Mouse (Mus musculus) embryonic facial prominence, embryonic 11.5 days (tissue): Measurements from ENCODE around the gene Uty. TPM values are rescaled to one million over a fixed set of nuclear protein-coding genes. Genes with fewer than 3 reads are reported as not detected.

Source experiments
- ATAC-seq: fragments of 200-750 bp; cut with Nextera tagmentation; replicated peaks from 2 replicates; pipeline ENCODE4 v1.8.0; 2017; ENCODE audit warnings: low read depth; ENCODE audit not compliant: insufficient number of reproducible peaks, low FRiP score, low TSS enrichment
- DNase-seq: peaks from one replicate; pipeline ENCODE4 v3.0.0-alpha.2; 2015; ENCODE audit warnings: low spot score
- H3K27ac ChIP-seq: fragments of 300-500 bp; sonication (generic); replicated peaks from 2 replicates; pipeline ENCODE4 v1.5.1; 2014; ENCODE audit warnings: mild to moderate bottlenecking, low read depth, low read length, control low read depth
- H3K27me3 ChIP-seq: fragments of 300-500 bp; sonication (generic); 2 replicates; pipeline ENCODE4 v1.6.1; 2014; ENCODE audit warnings: mild to moderate bottlenecking, low read length, moderate library complexity, mixed read lengths; ENCODE audit not compliant: control insufficient read depth, insufficient read depth
- H3K36me3 ChIP-seq: fragments of 300-500 bp; sonication (generic); replicated peaks from 2 replicates; pipeline ENCODE4 v1.6.1; 2014; ENCODE audit warnings: low read depth, mild to moderate bottlenecking, low read length, moderate library complexity, mixed read lengths; ENCODE audit not compliant: control insufficient read depth, insufficient read depth
- H3K4me1 ChIP-seq: fragments of 300-500 bp; sonication (generic); 2 replicates; pipeline ENCODE4 v1.6.1; 2014; ENCODE audit warnings: low read length, mixed read lengths; ENCODE audit not compliant: control insufficient read depth, insufficient read depth
- H3K4me2 ChIP-seq: fragments of 300-500 bp; sonication (generic); 2 replicates; pipeline ENCODE4 v1.6.1; 2014; ENCODE audit warnings: low read depth, mild to moderate bottlenecking, control low read depth, low read length, moderate library complexity
- H3K4me3 ChIP-seq: fragments of 300-500 bp; sonication (generic); 2 replicates; pipeline ENCODE4 v1.5.1; 2014; ENCODE audit warnings: low read depth, low read length, control low read depth
- H3K9ac ChIP-seq: fragments of 300-500 bp; sonication (generic); replicated peaks from 2 replicates; pipeline ENCODE4 v1.6.1; 2014; ENCODE audit warnings: mild to moderate bottlenecking, control low read depth, low read length
- H3K9me3 ChIP-seq: fragments of 300-500 bp; sonication (generic); replicated peaks from 2 replicates; pipeline ENCODE4 v1.6.1; 2016; ENCODE audit warnings: mild to moderate bottlenecking, low read length, inconsistent platforms, mixed read lengths; ENCODE audit not compliant: control insufficient read depth
- WGBS: fragments of 180-500 bp; shearing (Covaris S2); extraction: QIAGEN DNeasy Blood & Tissue Kit; methylation state at CpG from one replicate; pipeline ENCODE4 v1.1.7; 2014; 5-methylcytosine and 5-hydroxymethylcytosine counted together
- polyA plus RNA-seq: library from polyadenylated mRNA; unstranded; fragments of >200 nt; fragmentation: Nextera tagmentation; extraction: Ambion mirVana; gene quantifications from 2 replicates; pipeline ENCODE4 v1.2.1, GENCODE M21; 2014

Gene Uty
- polyA plus RNA-seq = 10.1 and 14.2 TPM in 2 replicates

DNA sequence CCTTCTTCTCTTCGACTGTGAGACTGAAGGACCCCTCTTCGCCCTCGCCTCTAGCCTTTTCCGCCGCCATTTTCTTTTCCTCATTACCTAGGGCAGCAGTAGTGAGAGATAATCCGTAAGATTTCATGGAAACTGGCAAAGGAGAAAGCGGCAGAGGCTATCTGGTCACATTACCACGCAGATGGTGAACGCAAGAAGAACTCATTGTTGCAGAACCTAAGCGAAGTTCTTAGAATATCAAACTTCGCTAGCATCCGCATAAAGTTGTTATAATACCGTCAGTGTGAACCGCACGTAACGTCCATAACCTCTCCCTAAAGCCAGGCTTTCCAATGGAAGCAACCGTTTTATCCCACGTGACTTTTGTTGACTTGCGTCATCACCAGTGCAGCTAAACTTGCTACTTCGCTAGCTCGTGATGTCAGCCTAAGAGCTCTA lies at the start of gene Uty:
Gene Uty, minus strand, starts transcription at position 334 of the 438 bp plus-strand sequence.
- H3K4me3 ChIP-seq = peak within 1 kb of the TSS; percentile 36
- H3K9me3 ChIP-seq = no peaks in the 10 kb centered on the region
- H3K27ac ChIP-seq = 0 out of 2 replicates have a peak within 1 kb of the TSS, but pooled peaks have one; percentile 47
- no peak within 1 kb of the TSS; the same call in 1 of the 2 replicates for H3K4me2 ChIP-seq
- ATAC-seq (peak; percentile 86), DNase-seq (peak; percentile 77)
- H3K36me3 ChIP-seq = no peaks in the 10 kb centered on the region
- H3K9ac ChIP-seq = peak within 1 kb of the TSS; percentile 59
- no peaks in the 10 kb centered on the region for H3K27me3 ChIP-seq
- H3K4me1 ChIP-seq = no peaks in the 10 kb centered on the region
- 0% methylated on average over 14 of the region's 21 CpGs for WGBS

DNA sequence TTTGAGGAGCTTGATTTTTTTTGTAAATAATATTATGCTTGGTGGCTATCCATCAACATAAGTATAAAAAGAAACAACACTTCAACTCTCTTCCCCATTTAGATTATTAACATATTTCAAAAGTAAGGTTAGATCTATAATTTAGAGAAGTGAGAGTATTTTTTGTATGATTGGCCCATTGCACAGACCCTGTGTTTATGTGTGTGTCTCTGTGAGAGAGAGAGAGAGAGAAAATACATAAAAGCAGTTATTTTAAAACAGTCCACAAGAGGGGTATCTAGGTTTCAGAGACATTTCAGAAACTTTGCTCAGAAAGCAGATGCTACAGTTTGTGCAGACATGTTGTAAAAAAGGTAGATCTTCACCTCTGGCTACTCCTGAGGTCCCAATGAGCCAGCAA lies 48.1 kb upstream of the Uty start:
- H3K9ac ChIP-seq = no peak overlapping the region
- H3K27ac ChIP-seq = no peak overlapping the region
- H3K4me1 ChIP-seq = no peaks in the 10 kb centered on the region
- H3K4me2 ChIP-seq = no peak overlapping the region
- no peaks in the 10 kb centered on the region for H3K9me3 ChIP-seq
- H3K4me3 ChIP-seq = no peak overlapping the region
- no peaks in the 10 kb centered on the region for H3K27me3 ChIP-seq
- H3K36me3 ChIP-seq = no peaks in the 10 kb centered on the region
- ATAC-seq (no peak), DNase-seq (no peak)

DNA sequence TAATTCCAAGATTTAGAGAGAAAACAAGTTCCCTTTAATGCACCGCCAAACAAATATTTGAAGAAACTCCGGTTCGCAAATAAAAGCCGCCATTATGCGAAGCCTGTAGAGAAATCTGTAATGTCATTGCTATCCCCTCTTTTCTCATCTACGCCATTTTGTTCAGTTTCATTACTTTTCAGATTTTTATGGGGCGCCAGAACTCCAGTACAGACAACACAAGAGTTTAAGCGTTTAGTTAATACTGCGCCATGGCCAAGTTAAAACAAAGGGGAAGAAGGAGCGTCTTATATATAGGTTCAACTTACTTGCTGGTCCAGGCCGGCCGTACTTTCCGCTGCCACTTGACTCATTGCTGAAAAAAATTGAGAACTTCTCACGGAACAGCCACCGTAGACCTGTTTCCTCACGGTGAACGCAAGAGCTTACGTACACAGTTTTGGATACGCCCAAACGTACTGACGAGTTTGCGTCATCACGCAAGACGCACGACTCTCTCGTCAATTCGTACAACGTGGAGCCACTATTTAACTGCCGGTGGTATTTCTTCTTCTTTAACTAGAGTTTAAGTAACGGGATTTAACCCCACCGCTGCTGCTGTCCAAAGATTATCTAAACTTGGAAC lies 40.7 kb upstream of the Uty start, which contains the start of gene Ddx3y:
Gene Ddx3y, minus strand, starts transcription at position 459 of the 625 bp plus-strand sequence.
- WGBS = 2% methylated on average over 30 of the region's 31 CpGs
- Histone ChIP-seq H3K9me3 (no peaks in the 10 kb centered on the region), H3K9ac (peak within 1 kb of the TSS; percentile 41), H3K4me2 (no peak within 1 kb of the TSS), H3K27me3 (no peaks in the 10 kb centered on the region), H3K36me3 (no peaks in the 10 kb centered on the region), H3K27ac (no peak within 1 kb of the TSS), H3K4me1 (no peaks in the 10 kb centered on the region), H3K4me3 (peak within 1 kb of the TSS; percentile 33)
- DNase-seq (peak; percentile 78), ATAC-seq (peak; percentile 83)

DNA sequence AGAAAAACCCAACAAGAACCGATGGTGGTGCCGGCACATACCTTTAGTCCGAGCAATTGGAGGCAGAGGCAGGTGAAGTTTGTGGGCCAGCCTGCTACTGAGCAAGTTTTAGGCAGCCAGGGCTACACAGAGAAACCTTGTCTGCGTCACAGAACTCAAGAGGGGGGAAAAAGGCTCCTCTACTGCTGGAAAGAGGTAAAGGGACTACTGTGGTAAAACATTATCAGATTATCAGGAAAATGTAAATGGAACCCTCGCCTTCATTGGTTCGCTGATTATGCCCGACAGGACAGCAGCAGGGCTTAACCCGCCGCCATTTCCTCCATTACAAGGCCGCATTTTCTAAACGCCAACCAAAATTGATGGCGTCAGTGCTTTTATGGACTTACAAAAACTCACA lies 40.2 kb upstream of the Uty start:
- Histone ChIP-seq H3K9me3 (no peaks in the 10 kb centered on the region), H3K4me2 (no peak overlapping the region), H3K36me3 (no peaks in the 10 kb centered on the region), H3K27ac (no peak overlapping the region), H3K4me1 (no peaks in the 10 kb centered on the region), H3K4me3 (peak overlapping the region; percentile 33), H3K27me3 (no peaks in the 10 kb centered on the region), H3K9ac (peak overlapping the region; percentile 41)
- DNase-seq = peak; percentile 9
- no peak for ATAC-seq
- 7% methylated on average over 5 of the region's 12 CpGs for WGBS

DNA sequence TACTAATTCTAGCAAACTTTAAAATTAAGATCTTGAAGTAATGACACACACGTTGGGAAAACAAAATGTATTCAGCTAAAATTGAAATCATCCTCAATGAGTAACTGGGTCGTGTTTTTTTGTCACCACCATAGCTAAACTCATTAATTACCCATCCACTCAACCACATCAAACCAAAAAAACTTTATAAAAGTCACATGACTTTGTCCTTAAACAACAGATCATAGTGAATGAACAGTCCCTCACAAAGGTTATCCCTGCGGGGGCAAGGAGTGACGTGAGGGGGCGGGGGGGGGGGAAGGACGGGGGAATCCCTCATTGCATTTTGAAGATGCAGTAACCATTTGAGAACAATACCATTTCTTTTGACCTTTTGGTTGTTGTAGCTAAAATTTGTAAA lies 558 bp upstream of the Uty start:
- no peak for ATAC-seq
- no peaks in the 10 kb centered on the region for H3K4me1 ChIP-seq
- 65% methylated on average over 6 of the region's 6 CpGs for WGBS
- H3K36me3 ChIP-seq = no peaks in the 10 kb centered on the region
- H3K4me2 ChIP-seq = no peak overlapping the region
- H3K9me3 ChIP-seq = no peaks in the 10 kb centered on the region
- H3K27me3 ChIP-seq = no peaks in the 10 kb centered on the region
- no peak for DNase-seq
- H3K27ac ChIP-seq = no peak overlapping the region
- no peak overlapping the region for H3K9ac ChIP-seq
- no peak overlapping the region for H3K4me3 ChIP-seq

DNA sequence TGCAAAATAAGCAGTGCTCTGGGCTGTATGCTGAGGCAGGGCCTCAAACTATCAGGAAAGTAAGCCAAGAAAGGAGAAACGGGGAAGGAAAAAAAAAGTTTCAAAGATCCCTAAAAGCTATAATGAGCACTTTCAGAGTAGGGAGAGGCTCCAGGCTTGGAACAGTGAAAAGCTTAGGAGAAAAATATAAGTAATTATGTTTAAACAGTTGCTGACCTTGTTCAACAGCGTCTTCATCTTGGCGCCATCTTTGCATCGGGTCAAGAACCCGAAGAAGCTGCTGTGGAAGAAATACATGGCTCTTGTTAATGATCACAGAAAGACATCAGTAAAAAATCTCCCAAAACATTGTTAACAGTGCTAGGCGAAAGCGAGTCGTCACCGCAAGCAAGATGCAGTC lies 619 bp downstream of the Uty start:
- H3K9ac ChIP-seq = peak overlapping the region; percentile 59
- DNase-seq (peak; percentile 0), ATAC-seq (no peak)
- no peak overlapping the region; the same call in 1 of the 2 replicates for H3K4me2 ChIP-seq
- peak overlapping the region; percentile 36 for H3K4me3 ChIP-seq
- no peaks in the 10 kb centered on the region for H3K4me1 ChIP-seq
- H3K9me3 ChIP-seq = no peaks in the 10 kb centered on the region
- H3K27ac ChIP-seq = 0 out of 2 replicates have a peak overlapping the region, but pooled peaks have one; percentile 47
- H3K27me3 ChIP-seq = no peaks in the 10 kb centered on the region
- 0% methylated on average over 9 of the region's 9 CpGs for WGBS
- no peaks in the 10 kb centered on the region for H3K36me3 ChIP-seq

DNA sequence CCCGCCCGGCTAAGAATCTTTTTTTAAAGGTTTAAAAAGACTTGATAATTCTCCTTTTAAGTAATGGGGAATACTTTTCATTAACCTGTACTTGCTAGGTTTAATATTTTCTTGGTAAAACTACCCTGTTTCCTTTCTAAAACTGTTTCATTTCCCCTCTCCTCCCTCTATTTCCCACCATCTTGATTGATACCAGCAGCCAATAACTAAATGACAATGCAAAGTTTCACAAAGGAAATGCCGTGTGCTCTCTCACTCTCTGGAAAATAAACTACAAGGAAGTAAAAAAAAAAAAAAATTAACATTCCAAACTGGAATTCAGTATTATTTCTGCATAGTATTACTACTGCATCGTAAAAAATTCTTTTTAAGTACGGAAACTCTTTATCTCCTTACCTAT lies 1.1 kb downstream of the Uty start:
- H3K27me3 ChIP-seq = no peaks in the 10 kb centered on the region
- DNase-seq (no peak), ATAC-seq (no peak)
- H3K4me2 ChIP-seq = no peak overlapping the region; the same call in 1 of the 2 replicates
- no peaks in the 10 kb centered on the region for H3K36me3 ChIP-seq
- peak overlapping the region; percentile 36 for H3K4me3 ChIP-seq
- no peak overlapping the region for H3K27ac ChIP-seq
- 72% methylated on average over 5 of the region's 5 CpGs for WGBS
- H3K9me3 ChIP-seq = no peaks in the 10 kb centered on the region
- H3K4me1 ChIP-seq = no peaks in the 10 kb centered on the region
- no peak overlapping the region for H3K9ac ChIP-seq

DNA sequence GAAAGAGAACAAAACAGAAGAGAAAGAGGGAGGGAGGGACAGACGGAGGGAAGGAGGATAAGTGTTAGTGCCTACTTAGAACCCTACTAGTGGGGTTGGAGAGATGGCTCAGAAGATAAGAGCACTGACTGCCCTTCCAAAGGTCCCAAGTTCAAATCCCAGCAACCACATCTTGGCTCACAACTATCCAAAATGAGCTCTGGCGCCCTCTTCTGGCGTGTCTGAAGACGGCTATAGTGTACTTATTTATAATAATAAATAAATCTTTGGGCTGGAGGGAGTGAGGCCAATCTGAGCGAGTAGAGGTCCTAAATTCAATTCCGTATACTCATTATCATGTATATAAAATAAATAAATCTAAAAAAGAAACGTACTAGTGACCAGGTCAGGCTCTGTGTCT lies 25.6 kb downstream of the Uty start:
- no peak for ATAC-seq
- no peaks in the 10 kb centered on the region for H3K9me3 ChIP-seq
- no peak for DNase-seq
- no peak overlapping the region for H3K4me2 ChIP-seq
- no peaks in the 10 kb centered on the region for H3K4me1 ChIP-seq
- WGBS = 83% methylated on average over 7 of the region's 7 CpGs
- H3K4me3 ChIP-seq = no peak overlapping the region
- no peaks in the 10 kb centered on the region for H3K36me3 ChIP-seq
- no peaks in the 10 kb centered on the region for H3K27me3 ChIP-seq
- H3K27ac ChIP-seq = no peak overlapping the region
- H3K9ac ChIP-seq = no peak overlapping the region
